Mouse (Mus musculus) lung, embryonic 14.5 days (tissue): ENCODE measurements around the gene Mapt. TPM values are rescaled to one million over a fixed set of nuclear protein-coding genes. Genes with fewer than 3 reads are reported as not detected.

Source experiments
- ATAC-seq: fragments of 200-750 bp; cut with Nextera tagmentation; 2 replicates; pipeline ENCODE4 v1.8.0; 2017; ENCODE audit warnings: mild to moderate bottlenecking, moderate TSS enrichment, moderate library complexity; ENCODE audit not compliant: insufficient read depth
- DNase-seq: peaks from one replicate; pipeline ENCODE4 v3.0.0-alpha.2; 2015
- H3K27ac ChIP-seq: fragments of 300-500 bp; sonication (generic); 2 replicates; pipeline ENCODE4 v1.5.1; 2014; ENCODE audit warnings: low read depth, mild to moderate bottlenecking, moderate library complexity
- H3K27me3 ChIP-seq: fragments of 300-500 bp; sonication (generic); 2 replicates; pipeline ENCODE4 v1.6.1; 2014; ENCODE audit warnings: low read length, control low read depth; ENCODE audit not compliant: insufficient read depth
- H3K36me3 ChIP-seq: fragments of 300-500 bp; sonication (generic); 2 replicates; pipeline ENCODE4 v1.6.1; 2014; ENCODE audit warnings: control low read depth; ENCODE audit not compliant: insufficient read depth
- H3K4me1 ChIP-seq: fragments of 300-500 bp; sonication (generic); 2 replicates; pipeline ENCODE4 v1.6.1; 2014; ENCODE audit warnings: antibody characterized with exemption, control low read depth; ENCODE audit not compliant: insufficient read depth
- H3K4me2 ChIP-seq: fragments of 300-500 bp; sonication (generic); 2 replicates; pipeline ENCODE4 v1.6.1; 2014; ENCODE audit warnings: mild to moderate bottlenecking
- H3K4me3 ChIP-seq: fragments of 300-500 bp; sonication (generic); 2 replicates; pipeline ENCODE4 v1.5.1; 2014; ENCODE audit warnings: low read depth, low read length
- H3K9ac ChIP-seq: fragments of 300-500 bp; sonication (generic); 2 replicates; pipeline ENCODE4 v1.6.1; 2014
- H3K9me3 ChIP-seq: fragments of 300-500 bp; sonication (generic); 2 replicates; pipeline ENCODE4 v1.6.1; 2016; ENCODE audit warnings: low read depth, low read length, control low read depth
- CTCF ChIP-seq: IDR thresholded peaks from 2 replicates; pipeline ENCODE4 v1.5.1; 2016; ENCODE audit warnings: antibody characterized with exemption, low read depth
- WGBS: fragments of 180-500 bp; shearing (Covaris S2); extraction: QIAGEN DNeasy Blood & Tissue Kit; methylation state at CpG from one replicate; pipeline ENCODE4 v1.1.7; 2014; 5-methylcytosine and 5-hydroxymethylcytosine counted together
- microRNA-seq: library from miRNA; unstranded; fragments of <30 nt; microRNA quantifications from one replicate; pipeline ENCODE4, GENCODE M21; 2016; ENCODE audit warnings: borderline number of aligned reads
- polyA plus RNA-seq: library from polyadenylated mRNA; unstranded; fragments of >200 nt; fragmentation: Nextera tagmentation; extraction: Ambion mirVana; gene quantifications from 2 replicates; pipeline ENCODE4 v1.2.1, GENCODE M21; 2014

Gene Mapt
- polyA plus RNA-seq, 1 experiment from 2014 or later, result 2.5 TPM

DNA sequence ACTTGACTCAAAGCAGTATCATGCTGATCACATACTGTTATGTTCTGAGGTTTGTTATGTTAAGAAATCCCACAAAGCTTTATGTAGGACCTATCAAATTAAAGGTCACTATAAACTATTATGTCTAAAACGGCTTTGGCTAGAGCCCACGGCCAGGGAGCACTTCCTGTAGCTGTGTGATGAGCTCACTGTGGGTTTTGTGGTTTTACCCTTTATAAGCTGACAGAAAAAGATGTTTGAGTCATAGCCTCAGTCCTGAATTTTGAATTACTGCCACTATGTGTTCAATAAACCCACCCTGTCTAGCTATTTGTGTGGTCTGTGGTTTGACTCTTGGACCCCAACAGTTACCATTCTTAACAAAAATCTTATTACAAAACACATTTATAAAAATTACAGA lies 130.6 kb downstream of the Mapt start:
- no peak overlapping the region for H3K4me3 ChIP-seq
- ATAC-seq, result no peak
- no peak overlapping the region for H3K27ac ChIP-seq
- 39% methylated on average over 2 of the region's 2 CpGs for WGBS
- no peak overlapping the region for H3K9ac ChIP-seq
- no peaks in the 10 kb centered on the region for H3K4me1 ChIP-seq
- H3K36me3 ChIP-seq, result peaks cover 17% of the 10 kb centered on the region
- H3K9me3 ChIP-seq, result no peaks in the 10 kb centered on the region
- H3K27me3 ChIP-seq, result no peaks in the 10 kb centered on the region
- no peak for TF ChIP-seq CTCF
- no peak for DNase-seq
- H3K4me2 ChIP-seq, result no peak overlapping the region

DNA sequence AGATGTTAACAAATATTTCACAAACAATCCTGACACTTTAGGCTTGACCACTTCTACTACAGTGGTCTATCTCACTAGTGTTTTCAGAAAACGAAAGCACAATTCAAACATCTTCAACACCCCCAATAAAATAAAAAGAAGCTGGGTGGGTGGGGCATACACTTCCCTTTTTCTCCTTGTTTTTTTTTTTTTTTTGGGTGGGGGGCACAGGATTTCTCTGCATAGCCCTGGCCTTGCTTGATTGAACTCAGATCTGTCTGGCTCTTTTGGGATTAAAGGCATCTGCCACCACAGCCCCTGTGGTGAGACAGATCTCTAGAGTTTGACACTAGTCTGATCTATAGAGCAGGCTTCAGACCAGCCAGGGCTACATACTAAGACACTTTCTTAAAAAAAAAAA lies 131.5 kb downstream of the Mapt start:
- H3K4me3 ChIP-seq, result no peak overlapping the region
- H3K9ac ChIP-seq, result no peak overlapping the region
- no peaks in the 10 kb centered on the region for H3K4me1 ChIP-seq
- no peak for TF ChIP-seq CTCF
- ATAC-seq (no peak), DNase-seq (no peak)
- H3K9me3 ChIP-seq, result no peaks in the 10 kb centered on the region
- 88% methylated on average over 1 of the region's 1 CpGs for WGBS
- H3K27ac ChIP-seq, result no peak overlapping the region
- H3K27me3 ChIP-seq, result no peaks in the 10 kb centered on the region
- no peak overlapping the region for H3K4me2 ChIP-seq
- peaks cover 13% of the 10 kb centered on the region for H3K36me3 ChIP-seq

DNA sequence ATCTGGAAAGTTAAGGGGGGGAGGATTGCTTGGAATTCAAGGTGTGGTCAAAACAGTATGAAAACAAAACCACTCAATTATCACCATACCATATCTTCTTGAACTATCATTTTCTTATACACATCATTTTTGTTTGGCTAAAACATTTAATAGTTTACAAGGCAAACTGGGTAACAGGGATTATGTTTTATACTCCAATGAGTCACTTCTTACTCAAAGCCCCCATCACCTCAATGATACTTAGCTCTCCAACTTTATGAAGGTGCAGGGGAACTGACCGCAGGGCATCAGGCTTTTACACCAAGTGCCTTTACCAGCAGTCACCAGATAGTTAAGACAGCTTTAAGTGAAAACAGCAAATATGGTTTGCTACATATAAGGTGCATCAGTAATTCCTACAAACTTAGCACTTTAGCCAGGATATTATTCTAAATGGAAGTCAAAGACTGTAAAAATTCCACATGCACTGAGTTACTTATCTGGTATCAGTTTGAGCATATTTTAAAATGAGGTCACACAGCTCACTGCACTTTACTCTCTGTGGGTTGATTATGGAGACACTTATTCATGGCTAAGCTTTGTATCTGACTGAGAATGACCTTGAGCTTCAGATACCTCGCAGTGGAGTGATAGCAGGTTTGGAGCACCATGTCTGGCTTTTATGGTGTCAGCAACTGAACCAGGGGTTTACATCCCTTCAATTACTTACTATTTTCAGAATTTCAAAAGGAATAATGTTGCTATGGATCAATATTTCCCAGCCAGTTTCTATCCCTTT lies 132.8 kb downstream of the Mapt start:
- H3K4me3 ChIP-seq, result no peak overlapping the region
- no peak overlapping the region for H3K27ac ChIP-seq
- TF ChIP-seq CTCF, result no peak
- peaks cover 21% of the 10 kb centered on the region for H3K36me3 ChIP-seq
- no peak overlapping the region for H3K4me2 ChIP-seq
- DNase-seq (no peak), ATAC-seq (no peak)
- H3K27me3 ChIP-seq, result no peaks in the 10 kb centered on the region
- WGBS, result 88% methylated on average over 2 of the region's 2 CpGs
- H3K9me3 ChIP-seq, result no peaks in the 10 kb centered on the region
- H3K4me1 ChIP-seq, result no peaks in the 10 kb centered on the region
- H3K9ac ChIP-seq, result no peak overlapping the region

DNA sequence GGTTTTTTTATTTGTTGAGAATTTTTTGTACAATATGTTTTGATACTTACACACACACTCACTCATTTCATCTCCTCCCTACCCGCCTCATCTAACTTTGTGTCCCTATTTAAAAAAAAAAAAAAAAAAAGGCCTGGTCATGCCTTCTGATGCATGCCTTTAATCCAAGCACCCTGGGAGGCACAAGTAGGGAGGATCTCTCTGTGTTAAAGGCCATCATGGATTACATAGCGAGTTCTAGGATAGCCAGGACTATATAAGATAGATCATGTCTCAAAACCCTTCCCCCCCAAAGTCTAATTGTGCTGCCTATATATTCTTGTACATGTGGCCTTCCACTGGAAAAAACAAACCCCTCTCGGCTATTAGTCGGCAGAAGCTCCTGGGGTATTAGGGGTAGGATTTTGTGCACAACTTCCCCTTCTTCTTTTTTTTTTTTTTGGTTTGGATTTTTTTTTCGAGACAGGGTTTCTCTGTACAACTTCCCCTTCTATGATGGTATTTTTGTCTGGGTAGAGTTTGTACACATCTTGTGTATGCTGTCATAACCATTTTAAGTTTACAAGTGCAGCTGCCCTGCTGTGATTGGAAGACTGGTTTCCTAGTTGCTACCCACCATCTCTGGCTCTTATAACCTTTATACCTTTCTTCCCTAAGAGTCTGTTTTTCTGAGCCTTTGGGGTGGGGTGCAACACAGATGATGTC lies 136.4 kb downstream of the Mapt start:
- ATAC-seq (no peak), DNase-seq (no peak)
- Histone ChIP-seq H3K36me3 (peaks cover 22% of the 10 kb centered on the region; the same call in 1 of the 2 replicates), H3K4me2 (no peak overlapping the region), H3K4me3 (no peak overlapping the region), H3K9ac (no peak overlapping the region), H3K27ac (no peak overlapping the region), H3K9me3 (no peaks in the 10 kb centered on the region), H3K4me1 (no peaks in the 10 kb centered on the region), H3K27me3 (no peaks in the 10 kb centered on the region)
- TF ChIP-seq CTCF, result no peak
- WGBS, result 84% methylated on average over 5 of the region's 5 CpGs

DNA sequence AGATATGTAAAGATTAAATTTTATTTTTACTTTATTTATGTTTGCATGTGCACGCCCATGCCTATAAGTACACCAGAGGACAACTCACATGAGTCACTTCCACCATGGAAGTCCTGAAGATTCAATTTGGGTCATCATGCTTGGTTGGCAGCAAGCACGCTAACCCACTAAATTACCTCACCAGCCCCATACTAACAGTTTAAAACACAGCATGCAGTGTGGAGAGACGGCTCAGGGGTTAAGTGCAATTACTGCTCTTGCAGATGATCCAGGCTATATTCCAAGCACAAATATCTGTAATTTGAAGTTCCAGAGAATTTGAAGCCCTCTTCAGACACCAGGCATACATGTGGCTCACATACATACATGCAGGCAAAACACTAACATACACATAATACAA lies 145.1 kb downstream of the Mapt start:
- DNase-seq, result no peak
- H3K27me3 ChIP-seq, result no peaks in the 10 kb centered on the region
- no peak overlapping the region for H3K4me2 ChIP-seq
- no peak overlapping the region for H3K27ac ChIP-seq
- no peak for TF ChIP-seq CTCF
- peaks cover 27% of the 10 kb centered on the region for H3K36me3 ChIP-seq
- no peak overlapping the region for H3K4me3 ChIP-seq
- H3K9ac ChIP-seq, result no peak overlapping the region
- ATAC-seq, result no peak
- no peaks in the 10 kb centered on the region for H3K4me1 ChIP-seq
- 91% methylated on average over 3 of the region's 3 CpGs for WGBS
- H3K9me3 ChIP-seq, result no peaks in the 10 kb centered on the region

DNA sequence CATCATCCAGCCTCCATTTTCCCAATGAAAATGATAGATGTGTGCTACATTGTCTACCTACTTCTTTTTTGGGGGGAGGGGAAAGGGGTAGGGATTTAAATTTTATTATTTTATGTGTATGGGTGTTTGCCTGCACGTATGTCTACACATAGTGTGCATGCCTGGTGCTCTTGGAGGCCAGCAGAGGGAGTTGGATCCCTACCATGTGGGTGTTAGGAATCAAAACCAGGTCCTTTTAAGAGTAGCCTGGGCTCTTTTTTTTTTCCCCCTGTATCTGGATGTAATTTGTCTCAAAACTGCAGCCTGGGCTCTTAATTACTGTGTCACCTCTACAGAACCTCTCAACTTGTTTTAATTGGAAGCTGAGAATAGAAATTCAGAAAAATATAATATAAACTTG lies 148.4 kb downstream of the Mapt start:
- Histone ChIP-seq H3K9ac (no peak overlapping the region), H3K27ac (no peak overlapping the region), H3K27me3 (no peaks in the 10 kb centered on the region), H3K36me3 (peaks cover 13% of the 10 kb centered on the region; the same call in 1 of the 2 replicates), H3K4me2 (no peak overlapping the region), H3K9me3 (no peaks in the 10 kb centered on the region), H3K4me1 (no peaks in the 10 kb centered on the region), H3K4me3 (no peak overlapping the region)
- WGBS, result 85% methylated on average over 1 of the region's 1 CpGs
- DNase-seq (peak; percentile 22), ATAC-seq (no peak)
- TF ChIP-seq CTCF, result peak; percentile 36; the same call in 1 of the 2 replicates

Small RNA genes lying within 50 kb of the gene (microRNA-seq; reads per million reads assigned to microRNA genes)
- gene Gm47310, result not detected

Other genes starting within 250 kb of the Mapt start
- gene Crhr1, start 98.5 kb upstream of the Mapt start, polyA plus RNA-seq, result not detected in 2 replicates
- gene Sppl2c, start 45.1 kb upstream of the Mapt start, polyA plus RNA-seq, result not detected in 2 replicates
- gene Kansl1, start 237.5 kb downstream of the Mapt start, polyA plus RNA-seq, result 27.6 and 28.1 TPM in 2 replicates